Mouse (Mus musculus): ENCODE data around the gene Nfe2. TPM values are rescaled to one million over a fixed set of nuclear protein-coding genes. Genes with fewer than 3 reads are reported as not detected.

The Nfe2 gene
- polyA plus RNA-seq, 1 experiment from 2014 or later = 3.5 TPM

Other genes starting within 250 kb of the Nfe2 start
- gene Hoxc4, start 239.5 kb downstream of the Nfe2 start, polyA plus RNA-seq (2018) = not detected in 3 replicates
- 3.2 to 6.0 TPM (median 5.0 TPM) in 3 replicates for gene Smug1, start 91.3 kb downstream of the Nfe2 start, polyA plus RNA-seq (2018)
- 12.1 to 27.7 TPM (median 15.0 TPM) in 3 replicates for gene Cbx5, start 18.6 kb downstream of the Nfe2 start, polyA plus RNA-seq (2018)
- gene Hnrnpa1, start 18.0 kb downstream of the Nfe2 start, polyA plus RNA-seq (2018) = 108 to 322 TPM (median 228 TPM) in 3 replicates
- 123 to 145 TPM (median 136 TPM) in 3 replicates for gene Copz1, start 14.3 kb upstream of the Nfe2 start, polyA plus RNA-seq (2018)
- 0.93 to 14.5 TPM (median 3.7 TPM) in 3 replicates for gene Gpr84, start 52.2 kb upstream of the Nfe2 start, polyA plus RNA-seq (2018)
- 38.1 to 73.9 TPM (median 63.3 TPM) in 3 replicates for gene Zfp385a, start 81.7 kb upstream of the Nfe2 start, polyA plus RNA-seq (2018)
- gene Itga5, start 108.4 kb upstream of the Nfe2 start, polyA plus RNA-seq (2018) = 24.4 to 49.9 TPM (median 30.3 TPM) in 3 replicates
- gene Gtsf1, start 172.1 kb upstream of the Nfe2 start, polyA plus RNA-seq (2018) = not detected in 3 replicates
- not detected in 3 replicates for gene Gtsf2, start 190.1 kb upstream of the Nfe2 start, polyA plus RNA-seq (2018)
- 290 to 353 TPM (median 316 TPM) in 3 replicates for gene Nckap1l, start 195.4 kb upstream of the Nfe2 start, polyA plus RNA-seq (2018)
- 11.3 to 21.5 TPM (median 12.8 TPM) in 3 replicates for gene Pde1b, start 244.6 kb upstream of the Nfe2 start, polyA plus RNA-seq (2018)